Mouse (Mus musculus) right cerebral cortex, adult 18-20 months (tissue): ENCODE measurements around the gene Gm8356.
"Not testable (repeated sequence)": the region's sequence is repeated elsewhere in the genome, so short reads cannot be mapped to it uniquely, and the experiment has no call there.

Experiments
- DNase-seq: peaks from one replicate; pipeline ENCODE4 v3.0.0; 2022; ENCODE audit warnings: mixed read lengths

The Gm8356 gene

DNA sequence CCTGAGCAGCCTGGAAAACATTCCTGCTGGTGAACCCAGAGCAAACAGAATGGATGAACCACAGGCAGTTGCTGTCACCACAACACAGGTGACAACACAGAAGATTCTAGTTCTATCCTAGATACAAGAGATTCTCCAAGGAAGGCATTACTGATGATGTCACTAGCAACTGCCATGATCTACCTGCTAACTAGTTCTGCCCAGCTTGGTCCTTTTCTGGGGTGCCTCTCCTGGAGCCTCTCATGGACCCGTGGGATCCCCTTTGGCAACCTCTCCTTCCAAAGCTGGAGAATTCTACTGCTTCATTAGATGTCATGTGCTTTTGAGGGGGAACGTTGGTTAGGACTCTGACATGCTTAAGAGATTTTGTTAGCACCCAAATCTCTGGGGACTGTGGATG lies at the start of gene Gm8356:
TSS of gene Gm8356 (minus strand) at position 101 of the 400 bp plus-strand sequence.
- DNase-seq, result not testable (repeated sequence)

DNA sequence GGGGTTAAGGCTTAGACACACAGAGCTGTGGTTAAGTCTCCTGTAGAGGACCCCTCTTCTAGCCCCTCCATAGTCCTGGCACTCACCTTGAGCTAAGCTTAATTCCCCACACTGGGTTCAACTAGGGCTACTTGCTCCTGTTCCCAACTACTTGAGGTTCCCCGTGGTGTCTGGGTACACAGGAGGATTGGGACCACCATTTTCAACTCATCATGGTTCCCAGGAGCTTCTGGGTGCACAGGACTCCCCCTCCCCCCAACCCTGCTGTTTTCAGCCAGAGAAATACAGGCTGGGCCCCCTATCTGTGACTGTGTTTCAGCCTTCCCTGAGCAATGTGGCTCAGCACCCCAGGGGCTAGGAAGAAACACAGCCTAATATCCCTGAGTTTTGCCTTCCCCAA lies 50.8 kb downstream of the Gm8356 start:
- not testable (repeated sequence) for DNase-seq

DNA sequence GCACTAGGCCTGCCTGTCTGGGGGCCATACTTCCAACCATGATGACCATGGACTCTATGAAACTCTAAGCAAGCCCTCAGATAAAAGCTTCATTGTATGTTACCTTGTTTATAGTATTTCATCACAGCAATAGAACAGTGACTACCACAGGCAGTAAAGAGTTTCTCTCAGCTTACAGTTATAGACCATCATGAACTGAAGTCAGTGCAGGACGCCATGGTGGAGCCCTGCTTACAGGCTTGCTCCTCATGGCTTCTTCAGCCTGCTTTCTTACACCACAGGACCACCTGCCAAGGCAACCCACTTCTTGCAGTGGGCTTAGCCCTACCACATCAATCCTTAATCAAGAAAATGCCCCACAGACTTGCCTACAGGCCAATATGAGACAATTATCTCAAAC lies 51.5 kb downstream of the Gm8356 start:
- not testable (repeated sequence) for DNase-seq

DNA sequence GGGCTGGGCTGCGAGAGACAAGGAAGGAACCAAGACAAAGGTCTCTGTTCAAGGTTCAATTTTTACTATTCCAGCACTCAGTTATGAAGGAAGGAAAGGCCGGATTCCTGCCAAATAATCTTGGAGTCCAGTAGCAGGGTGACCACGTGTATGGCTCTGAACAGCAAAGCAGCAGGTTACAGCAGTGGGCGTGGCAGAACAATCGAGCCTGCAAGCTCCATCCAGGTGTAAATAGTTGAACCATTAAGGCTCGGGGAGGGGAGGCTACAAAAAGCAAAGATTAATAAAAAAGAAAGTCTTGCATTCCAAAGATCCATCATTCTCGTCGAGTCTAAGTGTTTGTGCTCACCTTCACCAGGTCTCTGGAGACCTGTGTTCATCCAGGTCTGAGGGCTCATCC lies 55.0 kb downstream of the Gm8356 start:
- not testable (repeated sequence) for DNase-seq
